Mouse (Mus musculus): ENCODE results near the gene Ubxn11.

- no peak for TF ChIP-seq CTCF (IDR thresholded peaks at IDR 0.05; ENCODE audit: low read depth)
- no peak for TF ChIP-seq EP300 (optimal IDR thresholded peaks at IDR 0.05)
Measured at GRCm38 (mm10) chr4:134107730-134108129, 5.4 kb downstream of the Ubxn11 start.
